Mouse (Mus musculus): ENCODE measurements around the gene Rcn2. TPM values are rescaled to one million over a fixed set of nuclear protein-coding genes. Genes with fewer than 3 reads are reported as not detected.
"Not testable (repeated sequence)": the region's sequence is repeated elsewhere in the genome, so short reads cannot be mapped to it uniquely, and the experiment has no call there.

The Rcn2 gene
- 10 to 100 TPM; 18.8 to 20.3 TPM for total RNA-seq (2021)
- long read RNA-seq, experiment 1, transcript Rcn2-201 (7 exons, 2,024 nt), result major isoform, 22 of 24 reads
- long read RNA-seq, experiment 1, partial matches to known transcripts, result 1 of 24 reads
- long read RNA-seq, experiment 1, other reads (novel, unspliced or antisense), result 1 of 24 reads
- long read RNA-seq, experiment 2, transcript Rcn2-201 (7 exons, 2,024 nt), result major isoform, 28 of 29 reads
- long read RNA-seq, experiment 2, partial matches to known transcripts, result 0 of 29 reads
- long read RNA-seq, experiment 2, other reads (novel, unspliced or antisense), result 0 of 29 reads

DNA sequence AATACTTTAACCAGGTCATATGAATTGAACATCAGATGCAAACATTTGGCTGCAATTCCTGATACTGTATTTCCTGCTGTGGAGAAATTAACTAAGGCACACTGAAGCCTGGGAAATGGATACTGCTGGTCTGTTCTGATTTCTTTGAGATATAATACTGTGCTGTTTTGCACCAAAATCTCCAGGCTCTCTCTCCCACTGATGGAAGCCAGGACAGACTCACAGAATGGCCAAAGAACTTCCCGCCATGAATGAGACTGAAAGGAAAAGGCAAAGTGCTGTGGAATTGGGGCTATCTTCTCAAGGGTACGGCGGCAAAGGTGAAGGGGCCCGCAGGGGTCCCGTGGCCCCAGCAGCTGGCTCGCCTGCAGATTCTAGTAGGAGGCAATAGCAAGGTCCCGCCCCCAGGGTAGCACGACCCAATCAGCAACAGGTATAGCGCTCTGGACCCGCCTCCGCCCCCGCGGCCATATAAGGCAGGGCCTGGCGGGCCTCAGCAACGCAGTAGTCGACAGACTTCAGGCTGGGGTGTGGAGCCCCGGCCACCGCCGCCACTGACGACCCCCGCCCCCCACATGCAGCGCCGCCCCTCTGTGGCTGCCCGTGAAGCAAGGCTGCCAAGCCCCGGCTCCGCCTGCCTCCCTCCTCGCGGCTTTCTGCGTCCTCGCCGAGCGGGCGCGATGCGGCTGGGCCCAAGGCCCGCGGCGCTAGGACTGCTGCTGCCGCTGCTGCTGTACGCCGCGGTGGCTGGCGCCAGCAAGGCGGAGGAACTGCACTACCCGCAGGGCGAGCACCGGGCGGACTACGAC lies at the start of gene Rcn2:
TSS of gene Rcn2 (plus strand) at position 474 of the 809 bp plus-strand sequence.
- peak; percentile 95 for DNase-seq

DNA sequence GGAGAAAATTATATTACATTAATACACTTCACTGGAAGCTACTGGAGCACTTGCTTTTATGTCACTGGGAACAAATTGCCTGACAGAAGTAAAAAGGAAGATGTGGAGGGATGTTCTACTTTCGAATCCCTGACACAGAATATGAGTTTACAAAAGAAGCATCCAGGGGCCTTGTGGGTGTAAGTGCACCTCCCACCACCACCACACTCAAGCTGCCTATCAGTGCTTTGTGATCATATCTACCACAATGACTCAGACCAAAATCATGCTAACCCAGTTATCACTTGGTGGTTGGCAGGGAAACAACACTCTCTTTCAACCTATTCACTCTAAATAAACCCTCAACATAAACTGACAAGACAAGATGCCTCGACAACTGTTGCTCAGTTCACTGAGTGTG lies 37.0 kb upstream of the Rcn2 start:
- not testable (repeated sequence) for DNase-seq

DNA sequence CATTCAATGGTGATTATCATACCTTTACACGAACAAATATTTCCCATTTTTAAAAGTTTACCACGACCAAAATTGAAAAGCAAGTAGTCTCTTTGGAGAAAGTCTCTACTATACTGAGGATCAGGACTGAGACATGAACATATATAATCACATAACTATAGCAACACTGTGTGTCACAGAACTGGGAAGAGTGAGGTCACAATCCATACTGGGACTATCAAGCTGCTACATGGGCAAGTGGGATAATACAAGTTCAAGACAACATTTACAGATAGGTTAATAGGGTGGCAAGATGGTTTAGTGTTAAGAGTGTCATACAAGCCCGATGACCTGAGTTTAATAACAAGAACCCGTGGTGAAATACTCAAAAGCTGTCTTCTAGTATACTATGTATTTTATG lies 31.2 kb upstream of the Rcn2 start, which contains the start of gene 4930563M21Rik:
TSS of gene 4930563M21Rik (minus strand) at position 101 of the 400 bp plus-strand sequence.
- no peak for DNase-seq

DNA sequence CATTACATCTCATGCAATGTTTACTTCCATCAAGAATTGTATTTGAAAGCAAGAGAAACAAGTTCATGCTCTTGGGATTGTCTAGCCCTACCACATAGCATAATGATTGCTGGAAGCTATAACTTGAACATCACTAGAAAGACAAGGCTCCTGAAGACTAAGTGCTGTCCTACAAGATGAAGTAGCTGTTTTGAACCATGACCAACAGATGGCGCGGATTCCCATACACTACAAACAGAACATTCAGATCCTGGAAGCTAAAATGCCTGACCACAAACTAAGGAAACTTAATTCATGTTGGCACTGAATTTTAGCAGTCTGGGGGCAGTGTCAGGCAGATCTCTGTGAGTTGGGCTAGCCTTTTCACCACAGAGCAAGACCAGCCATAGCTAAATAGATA lies 16.9 kb upstream of the Rcn2 start:
- DNase-seq, result no peak

DNA sequence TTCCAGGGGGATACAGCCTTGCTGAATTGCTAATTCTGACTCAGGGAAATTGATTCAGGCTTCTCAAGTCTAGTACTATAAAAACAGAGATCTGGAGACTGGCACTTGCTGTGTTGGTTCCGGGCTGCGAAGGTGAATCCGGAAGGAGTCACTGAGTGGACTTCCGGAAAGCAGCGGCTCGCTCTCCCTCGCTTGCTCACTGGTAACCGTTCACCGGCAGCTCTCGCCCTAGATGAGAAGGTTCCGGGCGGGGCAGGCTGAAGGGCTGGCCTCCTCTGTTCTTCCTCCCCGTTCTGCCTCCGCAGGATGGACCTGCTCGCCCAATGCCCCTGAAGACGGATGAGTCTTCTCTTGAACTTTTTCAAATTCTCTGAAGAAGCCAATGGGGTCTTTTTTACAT lies 14.4 kb upstream of the Rcn2 start:
- DNase-seq, result no peak

DNA sequence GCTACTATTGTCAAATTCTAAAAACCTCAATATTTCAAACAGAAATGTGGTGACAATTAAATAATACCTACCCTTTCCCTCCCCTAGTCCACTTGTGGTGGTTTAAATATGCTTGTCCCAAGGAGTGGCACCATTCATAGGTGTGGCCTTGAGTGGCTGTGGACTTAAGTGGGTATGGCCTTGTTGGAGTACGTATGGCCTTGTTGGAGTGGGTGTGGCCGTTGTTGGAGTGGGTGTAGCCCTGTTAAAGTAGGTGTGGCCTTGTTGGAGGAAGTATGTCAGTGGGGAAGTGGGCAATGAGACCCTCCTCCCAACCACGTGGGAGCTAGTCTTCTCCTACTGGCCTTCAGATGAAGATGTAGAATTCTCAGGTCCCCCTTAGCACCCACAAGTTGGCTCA lies 9.4 kb upstream of the Rcn2 start:
- no peak for DNase-seq

DNA sequence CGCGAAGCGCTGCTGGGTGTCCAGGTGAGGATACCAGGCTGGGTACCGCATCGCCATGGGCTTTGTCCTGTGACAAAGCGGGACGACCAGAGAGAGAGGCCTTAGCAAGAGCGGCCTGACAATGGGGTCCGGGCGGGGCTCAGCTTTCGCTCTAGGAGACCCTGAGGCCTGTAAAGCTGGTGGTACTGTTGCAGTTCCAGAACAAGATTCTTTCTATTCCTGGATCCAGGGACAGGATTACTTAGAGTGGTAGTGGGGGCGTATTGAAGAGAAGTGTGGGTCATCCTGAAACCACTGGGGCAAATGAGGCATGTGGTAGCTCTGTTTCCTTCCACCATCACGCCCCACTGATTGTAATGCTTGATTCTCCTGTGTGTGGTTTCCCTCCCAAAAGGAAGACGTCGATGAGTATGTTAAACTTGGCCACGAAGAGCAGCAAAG lies 556 bp downstream of the Rcn2 start:
- DNase-seq, result no peak

DNA sequence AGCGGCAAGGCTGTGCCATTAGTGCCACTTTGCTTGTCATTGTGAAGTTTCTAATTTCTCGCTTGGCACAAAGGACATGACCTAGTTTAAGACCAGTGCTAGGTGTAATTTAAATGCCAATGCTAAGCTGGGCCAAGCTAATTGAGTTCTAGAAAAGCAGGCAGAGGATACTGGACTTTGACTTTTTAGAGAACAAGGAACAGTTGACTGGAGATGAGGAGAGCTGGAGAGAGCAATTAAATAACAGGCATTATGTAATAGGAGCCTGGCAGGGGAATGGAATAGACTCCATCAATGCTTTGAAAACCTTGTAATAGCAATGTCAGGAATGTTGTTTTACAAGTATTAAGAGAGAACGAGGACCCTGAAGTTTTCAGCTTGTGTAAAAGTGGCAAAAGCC lies 12.2 kb downstream of the Rcn2 start:
- no peak for DNase-seq

DNA sequence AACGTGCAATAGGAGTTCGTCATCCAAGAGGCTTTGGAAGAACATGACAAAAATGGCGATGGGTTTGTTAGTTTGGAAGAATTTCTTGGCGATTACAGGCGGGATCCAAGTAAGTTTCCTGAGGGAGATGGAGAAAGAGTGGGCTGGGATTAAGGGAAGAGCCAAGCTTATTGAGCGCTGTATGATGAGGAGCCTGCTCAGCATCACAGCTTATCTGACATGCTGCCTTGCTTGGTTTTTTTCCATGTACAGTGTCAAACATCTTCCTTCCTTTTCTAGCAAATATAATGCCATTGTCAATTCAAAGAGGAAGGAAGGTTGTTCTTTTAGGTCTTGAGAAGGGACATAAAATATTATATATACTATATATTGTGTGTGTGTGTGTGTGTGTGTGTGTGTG lies 14.5 kb downstream of the Rcn2 start:
- DNase-seq, result no peak

DNA sequence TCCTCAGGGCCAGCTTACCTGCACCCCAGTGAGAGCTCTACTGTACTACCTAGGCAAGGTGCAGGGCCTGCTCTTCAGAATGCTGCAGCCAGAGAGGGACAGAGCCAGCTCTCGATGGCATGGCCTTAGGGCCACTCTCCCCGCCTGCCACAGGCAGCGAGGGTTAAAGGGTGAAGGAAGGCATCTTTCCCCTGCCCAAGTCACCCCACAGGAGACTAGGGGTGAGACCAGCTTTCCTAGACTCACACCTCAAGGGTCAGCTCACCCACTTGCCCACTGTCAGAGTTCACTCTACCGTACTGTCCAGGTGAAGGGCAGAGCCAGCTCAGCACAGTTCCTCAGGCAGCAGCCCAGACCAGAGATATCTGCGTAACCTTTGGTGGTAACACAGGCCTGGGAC lies 20.7 kb downstream of the Rcn2 start:
- DNase-seq, result no peak

DNA sequence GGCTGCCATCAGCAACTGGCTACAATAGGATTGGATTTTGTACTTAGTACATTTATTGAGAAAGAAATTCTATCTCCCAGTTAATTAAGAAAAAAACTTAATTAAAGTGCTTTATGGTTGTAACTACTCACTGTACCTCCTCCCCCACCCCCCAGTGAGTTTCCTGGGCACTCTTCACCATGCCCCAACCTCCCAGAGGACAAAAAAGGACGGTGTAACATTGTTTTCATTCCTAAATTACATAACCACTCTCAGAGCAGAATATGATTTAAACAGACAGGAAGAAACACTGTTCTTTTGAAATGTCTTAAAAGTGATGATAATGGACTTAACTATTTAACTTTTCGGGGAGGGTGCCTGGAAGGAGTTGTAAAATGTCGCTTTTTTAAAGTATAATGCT lies 23.4 kb downstream of the Rcn2 start:
- DNase-seq, result no peak

DNA sequence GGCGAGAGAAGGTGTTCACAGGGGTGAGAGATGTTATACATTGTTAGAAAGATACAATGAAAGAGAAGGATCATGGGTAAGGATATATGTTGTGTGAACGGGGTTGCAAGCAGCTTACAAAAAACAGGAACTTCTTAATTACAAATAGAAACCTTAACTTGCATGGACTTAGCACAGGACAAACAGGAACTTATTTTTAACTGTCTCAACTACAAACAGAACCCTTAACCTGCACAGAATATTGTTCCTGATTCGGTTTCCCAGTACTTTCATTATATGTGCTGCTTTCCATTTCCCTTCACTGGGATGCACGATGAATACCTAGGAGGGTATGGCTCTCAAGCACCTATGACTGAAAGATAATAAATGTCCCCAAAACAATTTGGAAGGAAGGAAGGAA lies 26.3 kb downstream of the Rcn2 start:
- no peak for DNase-seq

DNA sequence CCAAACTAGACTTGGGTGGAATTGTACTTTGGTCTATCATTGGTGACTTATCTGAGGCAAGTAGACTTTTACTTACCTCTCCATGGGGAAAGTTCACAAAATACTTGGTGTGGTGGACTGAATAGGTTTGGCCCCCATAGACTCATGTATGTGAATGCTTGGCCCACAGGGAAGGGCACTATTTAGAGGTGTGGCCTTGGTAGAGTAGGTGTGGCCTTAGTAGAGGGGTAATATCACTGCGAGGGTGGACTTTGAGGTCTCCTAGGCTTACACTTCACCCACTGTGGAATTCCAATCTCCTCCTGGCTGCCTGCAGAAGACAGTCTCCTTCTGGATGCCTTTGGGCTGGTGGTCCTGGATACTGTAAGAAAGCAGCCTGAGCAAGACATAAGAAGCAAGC lies 27.0 kb downstream of the Rcn2 start:
- no peak for DNase-seq

DNA sequence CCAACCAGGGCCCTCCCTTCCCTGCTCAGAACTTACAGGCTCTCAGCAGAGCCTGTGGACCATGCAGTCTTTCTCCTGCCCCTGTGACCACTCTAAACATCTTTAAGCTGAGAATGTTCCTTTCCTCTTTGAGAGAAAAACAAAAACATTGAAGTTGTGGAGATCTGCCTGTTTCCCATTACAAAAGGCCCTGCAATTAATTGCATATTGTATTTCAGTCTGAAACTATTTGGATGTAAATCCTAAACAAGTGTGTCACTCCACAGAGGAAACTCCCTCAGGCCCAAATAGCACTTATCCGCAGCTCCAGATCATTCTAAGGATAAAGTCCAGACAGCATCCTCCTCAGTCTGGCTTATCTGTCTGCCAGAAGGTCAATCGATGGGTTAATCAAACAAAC lies 31.2 kb downstream of the Rcn2 start:
- no peak for DNase-seq

DNA sequence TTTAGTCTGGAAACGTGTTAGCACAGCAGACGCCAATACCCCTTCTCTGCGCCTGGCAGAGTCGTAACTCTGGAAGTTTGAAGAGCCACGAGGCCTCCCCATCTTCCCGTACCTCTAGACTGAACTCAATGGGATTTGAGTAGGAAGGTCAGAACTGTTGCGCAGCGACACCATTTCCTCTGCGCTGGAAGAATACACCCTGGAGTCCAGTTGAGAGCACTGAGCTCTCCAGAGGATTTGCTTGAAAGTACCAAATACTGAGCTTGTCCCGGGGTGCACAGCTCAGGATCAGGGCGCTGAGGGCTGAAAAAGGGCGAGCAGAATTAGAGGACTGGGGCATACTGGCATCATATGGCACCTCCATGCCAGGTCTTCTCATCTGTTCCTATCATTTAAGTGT lies 33.2 kb downstream of the Rcn2 start:
- no peak for DNase-seq

DNA sequence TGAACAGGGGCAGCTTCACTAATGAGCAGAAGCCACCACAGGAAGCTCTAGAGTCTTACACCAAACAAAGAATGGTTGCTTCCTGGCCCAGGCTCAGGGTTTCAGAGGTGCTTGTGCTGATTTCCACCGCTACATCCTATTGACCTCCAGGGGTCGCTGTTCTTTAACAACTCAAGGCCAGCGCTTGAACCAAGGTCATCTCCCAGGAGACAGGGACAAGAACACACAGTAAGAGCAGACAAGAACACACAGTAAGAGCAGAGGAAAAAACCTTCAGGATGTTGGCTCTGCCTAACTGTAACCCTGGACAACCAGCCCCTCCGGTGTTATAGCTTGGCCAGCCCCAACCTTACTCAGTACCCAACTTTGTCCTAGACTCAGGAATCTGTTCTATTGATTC lies 33.6 kb downstream of the Rcn2 start:
- peak; percentile 68 for DNase-seq

DNA sequence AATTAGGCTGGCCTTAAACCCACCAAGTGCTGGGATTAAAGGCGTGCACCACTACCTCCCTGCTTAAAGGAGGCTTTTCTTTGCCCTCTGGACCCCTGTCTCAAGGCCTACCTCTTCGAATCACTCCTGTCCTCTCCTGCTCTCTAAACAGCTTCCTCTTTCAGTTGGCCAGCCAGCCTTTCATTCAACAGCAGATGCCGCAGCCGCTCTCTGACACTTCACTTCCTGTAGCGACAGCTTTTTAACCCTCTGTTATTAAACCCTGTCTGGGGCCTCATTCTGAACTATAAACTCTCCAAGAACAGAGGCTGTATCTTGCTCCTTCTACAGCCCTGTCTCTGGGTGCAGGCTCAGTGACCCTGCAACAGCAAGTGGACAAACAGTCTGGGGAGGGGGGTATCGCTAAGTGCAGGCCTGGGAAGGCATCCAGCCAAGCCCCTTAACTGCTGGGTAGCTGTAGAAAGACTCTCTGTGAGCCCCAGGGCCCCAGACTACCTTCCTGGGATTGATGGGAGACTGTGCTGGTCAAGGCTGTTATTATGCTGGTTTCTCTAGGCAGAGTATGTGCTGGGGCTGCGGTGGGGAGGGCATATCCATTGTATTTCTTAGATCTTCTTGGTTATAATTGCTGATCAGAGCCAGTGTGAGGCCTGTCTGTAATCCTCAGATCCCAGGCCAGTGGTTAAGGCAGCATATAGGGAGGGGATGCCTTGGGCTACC lies 34.4 kb downstream of the Rcn2 start:
- DNase-seq, result no peak

DNA sequence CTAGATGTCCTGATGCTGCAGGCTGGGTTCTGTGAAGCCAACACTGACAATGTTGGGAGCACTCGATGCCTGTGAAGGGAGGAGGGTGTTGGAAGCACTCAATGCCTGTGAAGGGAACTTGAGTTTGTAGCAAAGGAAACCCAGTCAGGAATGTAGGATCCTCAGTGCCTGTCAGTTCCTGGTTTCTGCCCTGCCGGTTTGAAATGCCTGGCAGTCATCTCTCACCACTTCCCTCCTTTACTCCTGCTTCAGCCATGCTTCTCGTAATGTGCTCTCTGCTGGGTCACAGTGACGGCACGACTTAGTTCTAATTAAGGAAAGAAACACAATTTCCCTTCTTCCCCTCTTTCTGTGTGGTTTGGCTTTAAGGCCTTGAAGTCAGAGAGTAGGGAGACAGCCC lies 37.9 kb downstream of the Rcn2 start:
- DNase-seq, result no peak

DNA sequence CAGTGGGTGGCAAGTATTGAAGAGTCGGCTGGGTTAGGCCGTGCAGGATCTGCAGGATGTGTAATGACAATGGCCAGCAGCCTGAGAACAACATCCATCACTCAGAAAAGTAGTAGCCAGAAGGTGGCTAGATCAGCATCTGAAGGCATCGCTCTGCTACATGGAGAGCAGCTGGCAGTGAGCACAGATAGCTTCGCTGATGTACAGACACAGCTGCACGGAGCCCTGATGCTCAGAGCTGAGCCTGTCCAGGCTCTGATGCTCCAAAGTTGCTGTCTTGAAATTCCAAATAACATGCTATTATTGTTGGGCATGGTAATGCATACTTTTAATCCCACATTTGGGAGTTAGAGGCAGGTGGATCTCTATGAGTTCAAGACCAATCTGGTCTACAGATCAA lies 44.9 kb downstream of the Rcn2 start:
- DNase-seq, result no peak

DNA sequence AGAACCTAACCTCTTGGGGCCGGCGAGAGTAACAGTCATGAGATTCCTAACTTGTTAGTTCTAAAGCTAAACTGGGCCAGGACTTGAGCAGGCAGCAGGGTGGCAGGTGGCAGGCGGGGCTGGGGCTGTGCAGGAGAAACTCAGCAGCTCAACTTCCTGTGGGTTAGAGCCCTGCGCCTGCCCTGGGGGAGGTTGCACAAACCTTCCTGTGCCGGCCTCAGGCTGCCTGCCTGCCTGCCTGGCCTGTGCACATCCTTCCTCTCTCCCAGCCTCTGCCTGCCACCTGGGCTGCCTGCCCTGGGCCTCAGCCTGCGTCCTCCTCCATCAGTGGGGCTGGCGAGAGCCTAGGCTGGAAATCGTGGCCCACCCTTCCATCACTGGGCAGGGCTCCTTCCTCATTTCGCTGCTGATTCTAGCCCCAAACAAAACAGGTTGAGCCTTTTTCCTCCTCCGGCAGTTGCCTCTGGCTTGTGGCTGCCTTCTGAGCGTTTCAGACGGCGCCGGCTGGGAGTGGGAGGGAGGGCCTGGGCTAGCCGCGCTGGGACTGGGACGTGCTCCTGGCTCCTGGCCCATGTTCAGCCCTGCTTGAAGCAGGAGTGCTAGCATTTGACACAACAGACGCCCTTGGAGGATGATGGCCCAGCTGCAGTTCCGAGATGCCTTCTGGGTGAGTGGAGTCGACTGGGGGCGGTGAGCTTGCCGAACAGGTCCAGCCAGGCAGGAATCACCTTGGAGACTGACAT lies 48.3 kb downstream of the Rcn2 start, which contains the start of gene Pstpip1:
TSS of gene Pstpip1 (plus strand) at position 185 of the 743 bp plus-strand sequence.
- peak; percentile 82 for DNase-seq

DNA sequence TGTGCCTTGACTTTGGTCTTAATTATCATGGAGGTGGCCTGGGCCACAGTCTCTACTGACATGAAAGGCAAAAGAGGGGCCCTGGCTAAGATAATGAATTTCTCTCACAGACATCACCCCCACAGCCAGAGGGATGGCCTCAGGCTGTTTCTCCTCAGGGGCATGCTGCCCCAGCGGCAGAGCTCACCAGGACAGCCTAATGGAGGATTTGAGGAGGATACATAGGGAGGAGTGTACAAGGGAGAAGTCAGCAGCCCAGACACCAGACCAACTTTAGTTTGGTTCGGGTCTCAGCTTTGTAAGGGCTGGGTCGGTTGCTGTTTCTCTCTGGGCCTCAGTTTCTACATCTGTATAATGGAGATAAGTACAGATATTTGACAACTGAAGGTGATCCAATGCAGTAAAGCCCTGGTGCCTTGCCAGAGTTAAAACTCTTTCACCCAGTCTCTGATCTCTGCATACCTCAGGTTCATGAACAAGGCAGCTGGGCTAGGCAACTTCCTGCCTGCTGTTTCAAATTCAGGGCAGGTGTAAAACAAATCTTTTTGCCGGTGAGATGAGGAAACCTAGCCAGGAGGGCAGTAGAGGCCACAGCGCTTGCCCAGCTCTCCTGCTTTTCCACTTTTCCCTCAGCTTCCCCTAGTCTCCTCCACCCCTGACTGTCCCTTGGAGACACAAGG lies 49.0 kb downstream of the Rcn2 start:
- DNase-seq, result no peak

DNA sequence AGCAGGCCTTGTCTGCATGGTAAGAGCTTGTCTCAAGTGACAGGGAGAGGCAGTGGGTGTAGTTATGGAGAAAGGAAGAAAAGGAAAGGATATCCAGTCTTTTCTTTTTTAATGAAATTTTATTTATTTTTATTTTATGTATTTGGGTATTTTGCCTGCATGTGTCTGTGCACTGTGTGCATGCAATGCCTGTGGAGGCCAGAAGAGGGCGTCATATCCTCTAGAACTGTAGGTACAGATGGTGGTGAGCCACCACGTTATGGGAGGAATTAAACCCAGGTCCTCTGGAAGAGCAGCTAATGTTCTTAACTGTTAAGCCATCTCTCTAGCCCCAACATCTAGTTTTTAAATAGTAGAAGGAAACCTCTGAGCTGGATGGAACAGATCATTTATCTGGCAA lies 50.5 kb downstream of the Rcn2 start:
- no peak for DNase-seq
